Mouse (Mus musculus) cerebellum, postnatal 36 days (tissue): ENCODE data around the gene Aanat.

Experiments
- DNase-seq, 2 experiments: peaks; one replicate each; pipeline ENCODE4 v3.0.0; 2021 to 2022; ENCODE audit warnings: mixed read lengths in 2 of 2

Gene Aanat

GRCm38 (mm10) chr11:116586310-116586709, at the start of gene Aanat:
Aanat (plus strand) TSS chr11:116586432.
- DNase-seq: no peak

- no peak for DNase-seq
These were observed 49.5 kb upstream of the Aanat start for GRCm38 (mm10) chr11:116536685-116537084.

- DNase-seq: no peak
These were observed 48.8 kb upstream of the Aanat start for GRCm38 (mm10) chr11:116537388-116537787.

GRCm38 (mm10) chr11:116538142-116538735, 48.0 kb upstream of the Aanat start:
- no peak for DNase-seq

GRCm38 (mm10) chr11:116541183-116541582, 45.0 kb upstream of the Aanat start:
- DNase-seq: no peak

- peak; percentile 40 to 45 for DNase-seq
These were observed 43.1 kb upstream of the Aanat start for GRCm38 (mm10) chr11:116543110-116543509.

GRCm38 (mm10) chr11:116547296-116548060, 38.8 kb upstream of the Aanat start:
- peak; percentile 52 to 56 for DNase-seq

GRCm38 (mm10) chr11:116548780-116549179, 37.5 kb upstream of the Aanat start:
- DNase-seq: no peak

- no peak for DNase-seq
These were observed 36.8 kb upstream of the Aanat start for GRCm38 (mm10) chr11:116549273-116550038.

GRCm38 (mm10) chr11:116550748-116551147, 35.5 kb upstream of the Aanat start:
- no peak for DNase-seq

GRCm38 (mm10) chr11:116552194-116552593, 34.0 kb upstream of the Aanat start:
- DNase-seq: no peak

- peak; percentile 46 to 64 for DNase-seq
These were observed 31.9 kb upstream of the Aanat start for GRCm38 (mm10) chr11:116554171-116554878.

- DNase-seq: no peak
These were observed 30.7 kb upstream of the Aanat start for GRCm38 (mm10) chr11:116555572-116555971.

GRCm38 (mm10) chr11:116556308-116556707, 29.9 kb upstream of the Aanat start:
- DNase-seq: peak in 1 of 2 experiments; percentile 34

GRCm38 (mm10) chr11:116565283-116566041, 20.8 kb upstream of the Aanat start:
- no peak for DNase-seq

- DNase-seq: no peak
These were observed 18.7 kb upstream of the Aanat start for GRCm38 (mm10) chr11:116567531-116567930.

- no peak for DNase-seq
These were observed 15.4 kb upstream of the Aanat start for GRCm38 (mm10) chr11:116570821-116571220.

- peak; percentile 43 to 56 for DNase-seq
These were observed 14.2 kb upstream of the Aanat start for GRCm38 (mm10) chr11:116571767-116572679.

- no peak for DNase-seq
These were observed 13.3 kb upstream of the Aanat start for GRCm38 (mm10) chr11:116572756-116573543.

GRCm38 (mm10) chr11:116574486-116574885, 11.7 kb upstream of the Aanat start:
- peak; percentile 40 to 50 for DNase-seq
